Mouse (Mus musculus) small intestine, adult 2 months (tissue): ENCODE data around the gene Pigq.

Source experiments
- CTCF ChIP-seq: fragments of 200-500 bp; IDR thresholded peaks from 2 replicates; pipeline ENCODE4 v1.5.1; 2012; ENCODE audit warnings: low read depth, mild to moderate bottlenecking, control low read depth, inconsistent platforms, low read length, moderate library complexity, mixed read lengths; ENCODE audit not compliant: insufficient replicate concordance, insufficient read length; ENCODE audit errors: extremely low read depth
- POLR2A ChIP-seq: fragments of 200-500 bp; IDR thresholded peaks from 2 replicates; pipeline ENCODE4 v1.6.1; 2012; ENCODE audit warnings: low read depth, mild to moderate bottlenecking, control low read depth, inconsistent platforms, low read length, moderate library complexity

DNA sequence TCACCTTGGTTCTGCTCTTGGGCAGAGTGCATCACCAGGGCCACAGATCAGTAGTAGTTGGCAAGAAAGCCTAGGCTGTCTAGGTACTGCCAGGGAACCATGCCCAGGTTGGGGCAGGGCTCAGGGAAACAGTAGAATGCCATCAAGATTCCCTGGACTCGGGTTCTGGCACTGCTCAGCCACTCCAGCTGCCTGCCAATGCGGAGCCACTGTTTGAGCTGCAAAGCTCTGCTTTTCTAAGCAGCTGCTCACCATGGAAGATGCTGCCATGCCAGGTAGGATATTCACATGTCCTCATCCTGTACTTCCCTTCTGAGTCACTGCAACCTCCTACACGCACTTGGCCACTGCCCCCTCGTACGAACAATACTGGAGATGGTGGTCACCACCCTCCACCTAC is 36.1 kb upstream of the Pigq start:
- TF ChIP-seq POLR2A (no peak), CTCF (no peak)
